Mouse (Mus musculus) thymus, adult 2 months (tissue): ENCODE measurements at regions not wholly inside any gene's neighbourhood (a gene's known extent, or its start where the extent isn't known, plus 50 kb on each side); places are given as distances from the start of the nearest gene placed in this dataset.

Experiments used
- CTCF ChIP-seq: fragments of 200-500 bp; IDR thresholded peaks from 2 replicates; pipeline ENCODE4 v1.5.1; 2012; ENCODE audit warnings: mild to moderate bottlenecking, control low read depth, low read length, moderate library complexity, borderline replicate concordance; ENCODE audit not compliant: control insufficient read depth, poor library complexity, insufficient read depth; ENCODE audit errors: extremely low read depth
- POLR2A ChIP-seq: fragments of 200-500 bp; IDR thresholded peaks from 2 replicates; pipeline ENCODE4 v1.6.1; 2012; ENCODE audit warnings: mild to moderate bottlenecking, low read length, control low read depth, moderate library complexity; ENCODE audit not compliant: control insufficient read depth, poor library complexity, insufficient read depth; ENCODE audit errors: extremely low read depth

GRCm38 (mm10) chr8:90032572-90032971 is 315.6 kb downstream of the Tox3 start:
- TF ChIP-seq POLR2A, result no peak
- no peak for TF ChIP-seq CTCF
